Mouse (Mus musculus): ENCODE results near the gene Defb25. TPM values are rescaled to one million over a fixed set of nuclear protein-coding genes. Genes with fewer than 3 reads are reported as not detected.

Gene Defb25
- polyA plus RNA-seq, 1 experiment from 2014 or later = not detected

GRCm38 (mm10) chr2:152604057-152604456 lies 18.8 kb downstream of the Defb25 start, which contains the start of gene Defb36:
Gene Defb36 (plus strand): TSS chr2:152604327.
- ATAC-seq (ENCODE audit: insufficient read depth) = no peak
- Histone ChIP-seq H3K27ac (replicated peaks) (no peak within 1 kb of the TSS), H3K36me3 (replicated peaks) (no peaks in the 10 kb centered on the region), H3K9ac (no peak within 1 kb of the TSS), H3K27me3 (no peaks in the 10 kb centered on the region), H3K4me1 (replicated peaks) (no peaks in the 10 kb centered on the region), H3K9me3 (replicated peaks) (no peaks in the 10 kb centered on the region), H3K4me2 (no peak within 1 kb of the TSS), H3K4me3 (replicated peaks) (no peak within 1 kb of the TSS)
- 67% methylated on average over 15 of the region's 15 CpGs for WGBS (ENCODE audit: insufficient replicate concordance)

- WGBS (ENCODE audit: insufficient replicate concordance) = 40% methylated on average over 4 of the region's 4 CpGs
- Histone ChIP-seq H3K27me3 (no peaks in the 10 kb centered on the region), H3K9ac (no peak overlapping the region), H3K4me3 (replicated peaks) (no peak overlapping the region), H3K9me3 (replicated peaks) (no peaks in the 10 kb centered on the region), H3K36me3 (replicated peaks) (no peaks in the 10 kb centered on the region), H3K4me1 (replicated peaks) (no peaks in the 10 kb centered on the region), H3K27ac (replicated peaks) (no peak overlapping the region), H3K4me2 (no peak overlapping the region)
- no peak for ATAC-seq (ENCODE audit: insufficient read depth)
Measured at GRCm38 (mm10) chr2:152601275-152601960, 21.4 kb downstream of the Defb25 start.

GRCm38 (mm10) chr2:152600076-152600475 lies 22.8 kb downstream of the Defb25 start:
- no peaks in the 10 kb centered on the region for H3K36me3 ChIP-seq (replicated peaks)
- 73% methylated on average over 6 of the region's 6 CpGs for WGBS (ENCODE audit: insufficient replicate concordance)
- H3K27me3 ChIP-seq = no peaks in the 10 kb centered on the region
- no peak overlapping the region for H3K9ac ChIP-seq
- no peaks in the 10 kb centered on the region for H3K4me1 ChIP-seq (replicated peaks)
- no peak overlapping the region for H3K4me3 ChIP-seq (replicated peaks)
- no peaks in the 10 kb centered on the region for H3K9me3 ChIP-seq (replicated peaks)
- no peak for ATAC-seq (ENCODE audit: insufficient read depth)
- H3K27ac ChIP-seq (replicated peaks) = no peak overlapping the region
- no peak overlapping the region for H3K4me2 ChIP-seq

- H3K9me3 ChIP-seq (replicated peaks) = no peaks in the 10 kb centered on the region
- H3K4me2 ChIP-seq = no peak within 1 kb of the TSS
- ATAC-seq (ENCODE audit: insufficient read depth) = no peak
- no peak within 1 kb of the TSS for H3K9ac ChIP-seq
- no peaks in the 10 kb centered on the region for H3K4me1 ChIP-seq (replicated peaks)
- no peak within 1 kb of the TSS for H3K27ac ChIP-seq (replicated peaks)
- H3K36me3 ChIP-seq (replicated peaks) = no peaks in the 10 kb centered on the region
- no peaks in the 10 kb centered on the region for H3K27me3 ChIP-seq
- 56% methylated on average over 7 of the region's 7 CpGs for WGBS (ENCODE audit: insufficient replicate concordance)
- no peak within 1 kb of the TSS for H3K4me3 ChIP-seq (replicated peaks)
Measured at GRCm38 (mm10) chr2:152599299-152599698, 23.6 kb downstream of the Defb25 start, which contains the start of gene Defb45. Gene Defb45 (minus strand): TSS chr2:152599399.

GRCm38 (mm10) chr2:152589021-152589420 lies 33.8 kb downstream of the Defb25 start:
- no peak overlapping the region for H3K27ac ChIP-seq (replicated peaks)
- H3K4me2 ChIP-seq = no peak overlapping the region
- no peaks in the 10 kb centered on the region for H3K27me3 ChIP-seq
- H3K9ac ChIP-seq = no peak overlapping the region
- no peak for ATAC-seq (ENCODE audit: insufficient read depth)
- H3K9me3 ChIP-seq (replicated peaks) = no peaks in the 10 kb centered on the region
- H3K36me3 ChIP-seq (replicated peaks) = no peaks in the 10 kb centered on the region
- no peaks in the 10 kb centered on the region for H3K4me1 ChIP-seq (replicated peaks)
- H3K4me3 ChIP-seq (replicated peaks) = no peak overlapping the region
- 32% methylated on average over 6 of the region's 6 CpGs for WGBS (ENCODE audit: insufficient replicate concordance)

GRCm38 (mm10) chr2:152588450-152588849 lies 34.4 kb downstream of the Defb25 start:
- Histone ChIP-seq H3K36me3 (replicated peaks) (no peaks in the 10 kb centered on the region), H3K9me3 (replicated peaks) (no peaks in the 10 kb centered on the region), H3K27me3 (no peaks in the 10 kb centered on the region), H3K4me2 (no peak overlapping the region), H3K27ac (replicated peaks) (no peak overlapping the region), H3K9ac (no peak overlapping the region), H3K4me1 (replicated peaks) (no peaks in the 10 kb centered on the region), H3K4me3 (replicated peaks) (no peak overlapping the region)
- WGBS (ENCODE audit: insufficient replicate concordance) = 36% methylated on average over 2 of the region's 2 CpGs
- no peak for ATAC-seq (ENCODE audit: insufficient read depth)

- no peaks in the 10 kb centered on the region for H3K9me3 ChIP-seq (replicated peaks)
- no peak overlapping the region for H3K4me3 ChIP-seq (replicated peaks)
- no peak overlapping the region for H3K9ac ChIP-seq
- H3K27me3 ChIP-seq = no peaks in the 10 kb centered on the region
- H3K27ac ChIP-seq (replicated peaks) = no peak overlapping the region
- H3K36me3 ChIP-seq (replicated peaks) = no peaks in the 10 kb centered on the region
- no peak overlapping the region for H3K4me2 ChIP-seq
- ATAC-seq (ENCODE audit: insufficient read depth) = no peak
- 52% methylated on average over 4 of the region's 4 CpGs for WGBS (ENCODE audit: insufficient replicate concordance)
- no peaks in the 10 kb centered on the region for H3K4me1 ChIP-seq (replicated peaks)
Measured at GRCm38 (mm10) chr2:152586926-152587560, 35.8 kb downstream of the Defb25 start.

- 59% methylated on average over 11 of the region's 11 CpGs for WGBS (ENCODE audit: insufficient replicate concordance)
- H3K9ac ChIP-seq = no peak overlapping the region
- no peaks in the 10 kb centered on the region for H3K27me3 ChIP-seq
- ATAC-seq (ENCODE audit: insufficient read depth) = no peak
- no peaks in the 10 kb centered on the region for H3K9me3 ChIP-seq (replicated peaks)
- no peak overlapping the region for H3K4me2 ChIP-seq
- no peak overlapping the region for H3K4me3 ChIP-seq (replicated peaks)
- no peaks in the 10 kb centered on the region for H3K36me3 ChIP-seq (replicated peaks)
- no peaks in the 10 kb centered on the region for H3K4me1 ChIP-seq (replicated peaks)
- no peak overlapping the region for H3K27ac ChIP-seq (replicated peaks)
Measured at GRCm38 (mm10) chr2:152580612-152581011, 42.2 kb downstream of the Defb25 start.

GRCm38 (mm10) chr2:152580107-152580506 lies 42.7 kb downstream of the Defb25 start, which contains the start of gene Defb19:
Gene Defb19 (minus strand): TSS chr2:152580312.
- no peak for ATAC-seq (ENCODE audit: insufficient read depth)

GRCm38 (mm10) chr2:152573484-152573883 lies 49.4 kb downstream of the Defb25 start:
- no peak for ATAC-seq (ENCODE audit: insufficient read depth)
- Histone ChIP-seq H3K27me3 (no peaks in the 10 kb centered on the region), H3K36me3 (replicated peaks) (no peaks in the 10 kb centered on the region), H3K4me2 (no peak overlapping the region), H3K4me3 (replicated peaks) (no peak overlapping the region), H3K4me1 (replicated peaks) (no peaks in the 10 kb centered on the region), H3K9ac (no peak overlapping the region), H3K9me3 (replicated peaks) (no peaks in the 10 kb centered on the region), H3K27ac (replicated peaks) (no peak overlapping the region)
- WGBS (ENCODE audit: insufficient replicate concordance) = 73% methylated on average over 8 of the region's 8 CpGs

More at GRCm38 (mm10) chr2:152580107-152580506, 42.7 kb downstream of the Defb25 start, which contains the start of gene Defb19:
- Histone ChIP-seq H3K9me3 (replicated peaks) (no peaks in the 10 kb centered on the region), H3K27ac (replicated peaks) (no peak within 1 kb of the TSS), H3K4me2 (no peak within 1 kb of the TSS), H3K4me1 (replicated peaks) (no peaks in the 10 kb centered on the region), H3K4me3 (replicated peaks) (no peak within 1 kb of the TSS), H3K36me3 (replicated peaks) (no peaks in the 10 kb centered on the region), H3K9ac (no peak within 1 kb of the TSS), H3K27me3 (no peaks in the 10 kb centered on the region)
- 44% methylated on average over 7 of the region's 7 CpGs for WGBS (ENCODE audit: insufficient replicate concordance)

All from liver, embryonic 15.5 days (tissue).